Mouse (Mus musculus) lung, adult 2 months (tissue): ENCODE data around the gene Bcl2. TPM values are rescaled to one million over a fixed set of nuclear protein-coding genes. Genes with fewer than 3 reads are reported as not detected.

Experiments
- DNase-seq: peaks from one replicate; pipeline ENCODE4 v3.0.0; 2022
- H3K4me1 ChIP-seq: fragments of 200-500 bp; 2 replicates; pipeline ENCODE4 v1.6.1; 2011; ENCODE audit warnings: low read length; ENCODE audit not compliant: control insufficient read depth, insufficient read depth
- H3K4me3 ChIP-seq: fragments of 200-500 bp; replicated peaks from 2 replicates; pipeline ENCODE3; 2011; ENCODE audit warnings: low read depth, mild to moderate bottlenecking, control low read depth, low read length; ENCODE audit errors: extremely low read depth
- CTCF ChIP-seq: fragments of 200-500 bp; IDR thresholded peaks from 2 replicates; pipeline ENCODE4 v1.5.1; 2011; ENCODE audit warnings: mild to moderate bottlenecking, low read length, control low read depth; ENCODE audit not compliant: insufficient read depth
- POLR2A ChIP-seq: fragments of 200-500 bp; IDR thresholded peaks from 2 replicates; pipeline ENCODE4 v1.6.1; 2011; ENCODE audit warnings: low read depth, mild to moderate bottlenecking, control low read depth, low read length, borderline replicate concordance; ENCODE audit errors: extremely low read depth
- WGBS: fragments of 180-500 bp; shearing (Covaris S2); methylation state at CpG from one replicate; pipeline ENCODE4 v1.1.7; 2018; 5-methylcytosine and 5-hydroxymethylcytosine counted together
- polyA plus RNA-seq: library from polyadenylated mRNA; depleted of rRNA; stranded (reverse); fragments of >200 nt; gene quantifications from 2 replicates; pipeline ENCODE4 v1.2.3, GENCODE M21; 2012

The Bcl2 gene
- polyA plus RNA-seq, 1 experiment: 3.8 TPM

GRCm38 (mm10) chr1:106568868-106569267 is 145.2 kb downstream of the Bcl2 start:
- 62% methylated on average over 3 of the region's 3 CpGs for WGBS
- Histone ChIP-seq H3K4me3 (no peak overlapping the region), H3K4me1 (peaks cover 3% of the 10 kb centered on the region; the same call in 1 of the 2 replicates)
- TF ChIP-seq CTCF (no peak), POLR2A (no peak)
- no peak for DNase-seq

GRCm38 (mm10) chr1:106567506-106567905 is 146.6 kb downstream of the Bcl2 start:
- 73% methylated on average over 5 of the region's 5 CpGs for WGBS
- TF ChIP-seq POLR2A: no peak
- no peak for TF ChIP-seq CTCF

GRCm38 (mm10) chr1:106566120-106567086 is 147.7 kb downstream of the Bcl2 start:
- H3K4me1 ChIP-seq: peaks cover 3% of the 10 kb centered on the region; the same call in 1 of the 2 replicates
- TF ChIP-seq POLR2A: no peak
- no peak overlapping the region for H3K4me3 ChIP-seq
- WGBS: 53% methylated on average over 6 of the region's 6 CpGs
- DNase-seq: no peak

More at GRCm38 (mm10) chr1:106567506-106567905, 146.6 kb downstream of the Bcl2 start:
- DNase-seq: no peak
- Histone ChIP-seq H3K4me1 (peaks cover 3% of the 10 kb centered on the region; the same call in 1 of the 2 replicates), H3K4me3 (no peak overlapping the region)

GRCm38 (mm10) chr1:106565238-106565637 is 148.8 kb downstream of the Bcl2 start:
- no peak for TF ChIP-seq POLR2A
- TF ChIP-seq CTCF: no peak
- 72% methylated on average over 4 of the region's 4 CpGs for WGBS
- Histone ChIP-seq H3K4me3 (no peak overlapping the region), H3K4me1 (peaks cover under 1% of the 10 kb centered on the region; the same call in 1 of the 2 replicates)
- no peak for DNase-seq

- 79% methylated on average over 1 of the region's 1 CpGs for WGBS
- Histone ChIP-seq H3K4me3 (no peak overlapping the region), H3K4me1 (no peaks in the 10 kb centered on the region; the same call in 1 of the 2 replicates)
- TF ChIP-seq POLR2A (no peak), CTCF (no peak)
- no peak for DNase-seq
These were observed 149.6 kb downstream of the Bcl2 start for GRCm38 (mm10) chr1:106564436-106564835.

- 79% methylated on average over 3 of the region's 3 CpGs for WGBS
- no peak for DNase-seq
- Histone ChIP-seq H3K4me3 (no peak overlapping the region), H3K4me1 (no peaks in the 10 kb centered on the region)
- TF ChIP-seq POLR2A (no peak), CTCF (no peak)
These were observed 151.3 kb downstream of the Bcl2 start for GRCm38 (mm10) chr1:106562751-106563150.

GRCm38 (mm10) chr1:106561085-106561760 is 152.9 kb downstream of the Bcl2 start:
- Histone ChIP-seq H3K4me1 (no peaks in the 10 kb centered on the region), H3K4me3 (no peak overlapping the region)
- DNase-seq: no peak
- no peak for TF ChIP-seq POLR2A
- no peak for TF ChIP-seq CTCF
- 55% methylated on average over 11 of the region's 11 CpGs for WGBS

- Histone ChIP-seq H3K4me1 (no peaks in the 10 kb centered on the region), H3K4me3 (no peak overlapping the region)
- WGBS: 51% methylated on average over 3 of the region's 3 CpGs
- TF ChIP-seq CTCF (no peak), POLR2A (no peak)
- no peak for DNase-seq
These were observed 154.0 kb downstream of the Bcl2 start for GRCm38 (mm10) chr1:106560105-106560504.

- Histone ChIP-seq H3K4me1 (0 out of 2 replicates have a peak, but pooled peaks cover 2% of the 10 kb centered on the region), H3K4me3 (no peak overlapping the region)
- TF ChIP-seq CTCF (no peak), POLR2A (no peak)
- 86% methylated on average over 2 of the region's 2 CpGs for WGBS
- DNase-seq: no peak
These were observed 154.9 kb downstream of the Bcl2 start for GRCm38 (mm10) chr1:106559116-106559605.
